Mouse (Mus musculus): ENCODE measurements around the gene Efcab6. TPM values are rescaled to one million over a fixed set of nuclear protein-coding genes. Genes with fewer than 3 reads are reported as not detected.
"Not testable (repeated sequence)": the region's sequence is repeated elsewhere in the genome, so short reads cannot be mapped to it uniquely, and the experiment has no call there.

Efcab6 gene
- 1.6 and 2.2 TPM in 2 replicates for polyA plus RNA-seq (2012; rRNA removed)

DNA sequence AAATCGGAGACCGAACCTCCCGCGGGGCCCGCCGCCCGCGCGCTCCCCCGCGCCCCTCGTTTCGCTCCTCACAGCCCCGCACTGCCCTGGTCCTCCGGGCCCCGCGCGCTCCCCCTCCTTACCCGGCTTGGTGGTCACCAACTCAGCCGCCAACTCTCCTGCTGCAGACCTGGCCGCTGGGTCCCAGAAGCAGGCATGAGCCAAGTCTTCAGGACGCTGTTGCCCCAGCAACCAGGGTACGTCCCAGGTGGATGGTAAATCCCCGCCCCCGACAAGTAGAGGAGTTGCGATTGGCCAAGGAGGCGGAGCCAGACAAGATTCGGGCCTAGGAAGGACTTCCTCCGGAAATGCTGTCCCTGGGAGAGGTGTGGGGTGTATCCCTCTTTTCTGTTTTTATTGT is at the start of gene Efcab6:
Gene Efcab6, minus strand, starts transcription at position 240 of the 400 bp plus-strand sequence.
- H3K4me1 ChIP-seq (ENCODE audit: control insufficient read depth, insufficient read depth, low read length): no peaks in the 10 kb centered on the region
- no peak for TF ChIP-seq CTCF (IDR thresholded peaks at IDR 0.05; ENCODE audit: insufficient read depth, low read length)
- no peak for TF ChIP-seq POLR2A (IDR thresholded peaks at IDR 0.05; ENCODE audit: borderline replicate concordance, extremely low read depth, low read depth, low read length)
- no peak within 1 kb of the TSS for H3K4me3 ChIP-seq (replicated peaks; ENCODE audit: extremely low read depth, low read depth, low read length)
- WGBS: 5% methylated on average over 29 of the region's 29 CpGs
- no peak for DNase-seq

DNA sequence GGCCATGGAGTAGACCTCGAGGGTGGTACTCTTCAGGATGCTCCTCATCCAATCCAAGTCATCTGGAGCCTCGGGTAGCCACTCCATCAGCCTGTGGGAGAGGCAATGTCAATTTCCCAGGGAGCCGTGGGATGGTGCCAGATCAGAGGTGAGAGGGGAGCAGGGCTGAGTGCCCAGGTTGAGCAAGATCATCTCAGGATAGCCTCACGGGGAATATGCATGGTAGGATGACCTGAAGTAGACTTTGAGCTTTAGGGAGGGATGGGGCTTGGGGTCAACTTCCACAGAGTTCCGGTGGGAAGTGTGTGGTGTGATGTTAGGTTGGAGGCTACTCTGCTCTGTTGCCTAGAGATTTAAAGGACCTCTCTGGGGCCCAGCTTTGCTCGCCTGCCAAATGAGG is 48.7 kb upstream of the Efcab6 start:
- 59% methylated on average over 6 of the region's 6 CpGs for WGBS
- DNase-seq: no peak
- Histone ChIP-seq H3K4me1 (ENCODE audit: control insufficient read depth, insufficient read depth, low read length) (no peaks in the 10 kb centered on the region), H3K4me3 (replicated peaks; ENCODE audit: extremely low read depth, low read depth, low read length) (no peak overlapping the region)
- no peak for TF ChIP-seq POLR2A (IDR thresholded peaks at IDR 0.05; ENCODE audit: borderline replicate concordance, extremely low read depth, low read depth, low read length)
- TF ChIP-seq CTCF (IDR thresholded peaks at IDR 0.05; ENCODE audit: insufficient read depth, low read length): no peak

DNA sequence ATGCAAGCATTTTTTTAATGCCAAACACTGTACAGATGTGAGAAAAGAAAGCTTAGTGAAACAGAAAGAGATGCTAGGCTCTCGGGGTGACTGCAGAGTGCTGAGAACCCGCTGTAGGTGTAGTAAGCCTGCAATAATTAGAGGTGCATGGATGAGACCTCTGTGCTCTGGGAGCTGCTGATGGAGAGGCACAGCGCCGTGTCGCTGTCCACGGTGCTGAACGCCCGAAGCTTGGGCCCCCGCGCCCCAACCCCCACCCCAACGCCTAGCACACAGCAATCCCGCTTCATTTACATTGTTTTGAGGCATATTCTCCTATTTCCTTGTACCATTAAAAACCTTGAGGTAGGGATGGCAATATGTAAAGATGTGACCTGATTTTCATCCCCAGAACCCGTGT is 43.7 kb upstream of the Efcab6 start:
- Histone ChIP-seq H3K4me1 (ENCODE audit: control insufficient read depth, insufficient read depth, low read length) (no peaks in the 10 kb centered on the region), H3K4me3 (replicated peaks; ENCODE audit: extremely low read depth, low read depth, low read length) (no peak overlapping the region)
- TF ChIP-seq CTCF (IDR thresholded peaks at IDR 0.05; ENCODE audit: insufficient read depth, low read length) (no peak), POLR2A (IDR thresholded peaks at IDR 0.05; ENCODE audit: borderline replicate concordance, extremely low read depth, low read depth, low read length) (no peak)
- WGBS: 6% methylated on average over 13 of the region's 13 CpGs
- DNase-seq: no peak

DNA sequence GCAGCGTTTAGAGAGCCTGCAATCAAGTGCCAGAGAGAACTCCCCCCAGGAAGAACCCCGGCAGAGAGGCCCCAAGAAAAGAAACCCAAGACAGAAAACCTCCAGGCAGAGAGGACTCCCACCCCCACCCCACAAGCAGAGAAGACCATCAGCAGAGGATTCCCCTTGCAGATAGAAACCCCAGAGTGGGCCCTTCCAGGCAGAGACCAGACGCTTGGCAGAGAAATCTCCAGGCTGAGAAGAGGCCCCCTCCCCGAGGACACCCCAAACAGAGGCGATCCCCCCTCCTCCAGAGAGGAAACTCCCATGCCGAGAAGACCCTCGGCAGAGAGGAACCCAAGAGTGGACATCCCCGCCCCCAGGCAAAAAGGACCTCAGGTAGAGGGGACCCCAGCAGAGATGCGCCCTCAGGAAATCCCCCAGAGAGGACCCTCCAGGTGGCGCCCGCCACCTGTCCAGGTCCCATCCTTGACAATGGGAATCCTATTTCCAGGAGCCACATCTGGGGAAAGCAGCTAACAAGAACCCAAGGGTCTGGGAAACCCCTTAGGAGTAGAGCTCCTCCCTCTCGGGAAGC is 40.8 kb upstream of the Efcab6 start:
- TF ChIP-seq POLR2A (IDR thresholded peaks at IDR 0.05; ENCODE audit: borderline replicate concordance, extremely low read depth, low read depth, low read length) (no peak), CTCF (IDR thresholded peaks at IDR 0.05; ENCODE audit: insufficient read depth, low read length) (no peak)
- Histone ChIP-seq H3K4me1 (ENCODE audit: control insufficient read depth, insufficient read depth, low read length) (no peaks in the 10 kb centered on the region), H3K4me3 (replicated peaks; ENCODE audit: extremely low read depth, low read depth, low read length) (no peak overlapping the region)
- no peak for DNase-seq
- WGBS: 11% methylated on average over 12 of the region's 12 CpGs

DNA sequence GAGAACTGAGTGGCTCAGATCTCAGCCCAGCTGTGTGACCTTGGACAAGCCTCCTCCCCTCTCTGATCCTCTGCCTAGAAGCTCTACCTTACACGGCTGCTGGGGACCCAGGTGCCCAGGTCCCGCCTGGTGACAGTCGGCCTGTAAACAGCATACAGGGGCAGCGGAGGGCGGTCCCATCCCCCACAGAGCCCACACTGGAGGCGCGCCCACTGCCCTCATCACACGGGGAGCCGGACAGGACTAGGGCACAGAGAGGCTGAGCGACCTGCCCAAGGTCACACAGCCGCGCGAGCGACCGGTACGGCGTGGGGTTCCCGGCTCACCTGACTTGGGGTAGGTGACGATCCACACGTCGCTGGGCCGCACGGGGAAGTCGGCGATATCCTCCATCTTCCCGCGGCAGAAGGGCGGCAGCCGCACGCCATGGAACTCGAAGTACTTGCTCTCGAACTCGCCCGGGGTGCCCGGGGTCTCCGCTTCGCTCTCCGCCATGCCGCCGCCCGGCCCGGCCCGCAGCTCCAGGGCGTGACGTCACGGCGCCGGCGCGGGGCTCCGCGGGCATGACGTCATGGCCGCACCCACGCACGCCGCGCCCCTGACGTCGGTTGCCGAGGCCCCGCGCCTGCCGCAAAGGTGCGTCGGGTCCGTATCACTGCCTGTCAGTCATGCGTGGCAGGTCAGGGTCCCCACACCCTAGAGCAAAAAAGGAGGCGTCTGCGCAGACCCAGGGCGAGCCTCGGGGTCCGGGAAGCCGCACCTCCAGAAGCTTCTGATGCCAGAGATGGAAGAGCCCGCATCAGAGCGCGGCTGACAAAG is 40.1 kb upstream of the Efcab6 start, which contains the start of gene Sult4a1:
Gene Sult4a1, minus strand, starts transcription at position 650 of the 819 bp plus-strand sequence.
- TF ChIP-seq CTCF (IDR thresholded peaks at IDR 0.05; ENCODE audit: insufficient read depth, low read length) (no peak), POLR2A (IDR thresholded peaks at IDR 0.05; ENCODE audit: borderline replicate concordance, extremely low read depth, low read depth, low read length) (no peak)
- WGBS: 2% methylated on average over 77 of the region's 77 CpGs
- H3K4me1 ChIP-seq (ENCODE audit: control insufficient read depth, insufficient read depth, low read length): no peaks in the 10 kb centered on the region
- H3K4me3 ChIP-seq (replicated peaks; ENCODE audit: extremely low read depth, low read depth, low read length): no peak within 1 kb of the TSS
- no peak for DNase-seq

- 79% methylated on average over 7 of the region's 7 CpGs for WGBS
- TF ChIP-seq POLR2A (IDR thresholded peaks at IDR 0.05; ENCODE audit: borderline replicate concordance, extremely low read depth, low read depth, low read length): no peak
- no peak for TF ChIP-seq CTCF (IDR thresholded peaks at IDR 0.05; ENCODE audit: insufficient read depth, low read length)
- no peak for DNase-seq
- no peaks in the 10 kb centered on the region for H3K4me1 ChIP-seq (ENCODE audit: control insufficient read depth, insufficient read depth, low read length)
- no peak overlapping the region for H3K4me3 ChIP-seq (replicated peaks; ENCODE audit: extremely low read depth, low read depth, low read length)
These were observed 39.4 kb upstream of the Efcab6 start for GRCm38 (mm10) chr15:84104626-84105025.

- H3K4me3 ChIP-seq (replicated peaks; ENCODE audit: extremely low read depth, low read depth, low read length); H3K4me1 ChIP-seq (ENCODE audit: control insufficient read depth, insufficient read depth, low read length); DNase-seq: not testable (repeated sequence)
- 80% methylated on average over 15 of the region's 15 CpGs for WGBS
These were observed 32.4 kb upstream of the Efcab6 start for GRCm38 (mm10) chr15:84097536-84097935.

DNA sequence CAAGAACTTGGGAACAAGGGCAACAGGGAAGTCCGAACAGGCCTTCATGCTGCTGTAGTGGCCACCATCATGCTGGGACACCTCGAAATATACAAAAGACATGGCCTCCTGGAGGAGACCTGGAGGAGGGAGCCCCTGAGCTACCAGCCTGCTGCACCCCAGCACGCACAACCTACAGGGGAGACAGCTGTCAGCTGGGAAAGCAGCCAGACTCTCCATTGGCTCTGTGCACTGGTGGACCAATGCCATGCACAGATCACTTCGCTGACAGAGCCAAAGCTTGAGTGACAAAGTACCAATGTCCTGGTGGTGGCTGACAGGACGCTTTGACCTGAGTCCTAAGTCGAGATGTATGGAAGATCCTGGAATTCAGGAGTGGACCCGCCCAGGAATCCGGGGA is 30.9 kb upstream of the Efcab6 start:
- no peaks in the 10 kb centered on the region for H3K4me1 ChIP-seq (ENCODE audit: control insufficient read depth, insufficient read depth, low read length)
- WGBS: 70% methylated on average over 8 of the region's 8 CpGs
- H3K4me3 ChIP-seq (replicated peaks; ENCODE audit: extremely low read depth, low read depth, low read length): no peak overlapping the region
- no peak for TF ChIP-seq POLR2A (IDR thresholded peaks at IDR 0.05; ENCODE audit: borderline replicate concordance, extremely low read depth, low read depth, low read length)
- no peak for TF ChIP-seq CTCF (IDR thresholded peaks at IDR 0.05; ENCODE audit: insufficient read depth, low read length)
- DNase-seq: no peak

DNA sequence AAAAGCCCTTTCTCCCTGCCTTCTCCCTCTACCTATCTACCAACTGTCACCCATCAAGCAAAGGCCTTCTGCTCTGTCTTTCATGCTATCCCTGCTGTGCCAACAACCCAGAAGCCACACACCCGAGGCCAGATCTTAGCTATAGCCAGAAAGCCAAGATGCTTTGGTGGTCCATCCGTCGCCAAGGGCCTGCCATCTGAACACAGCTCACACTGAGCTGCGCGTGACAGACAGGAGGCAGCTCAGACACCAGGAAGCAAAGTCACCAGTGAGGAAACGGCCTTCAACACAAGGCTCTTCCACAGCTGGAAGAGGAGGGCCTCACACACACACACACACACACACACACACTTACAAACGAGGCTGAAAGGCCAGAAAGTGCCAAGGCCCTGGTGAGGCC is 29.7 kb upstream of the Efcab6 start:
- no peaks in the 10 kb centered on the region for H3K4me1 ChIP-seq (ENCODE audit: control insufficient read depth, insufficient read depth, low read length)
- H3K4me3 ChIP-seq (replicated peaks; ENCODE audit: extremely low read depth, low read depth, low read length): no peak overlapping the region
- no peak for DNase-seq
- 46% methylated on average over 7 of the region's 7 CpGs for WGBS
- TF ChIP-seq CTCF (IDR thresholded peaks at IDR 0.05; ENCODE audit: insufficient read depth, low read length): no peak
- TF ChIP-seq POLR2A (IDR thresholded peaks at IDR 0.05; ENCODE audit: borderline replicate concordance, extremely low read depth, low read depth, low read length): no peak

DNA sequence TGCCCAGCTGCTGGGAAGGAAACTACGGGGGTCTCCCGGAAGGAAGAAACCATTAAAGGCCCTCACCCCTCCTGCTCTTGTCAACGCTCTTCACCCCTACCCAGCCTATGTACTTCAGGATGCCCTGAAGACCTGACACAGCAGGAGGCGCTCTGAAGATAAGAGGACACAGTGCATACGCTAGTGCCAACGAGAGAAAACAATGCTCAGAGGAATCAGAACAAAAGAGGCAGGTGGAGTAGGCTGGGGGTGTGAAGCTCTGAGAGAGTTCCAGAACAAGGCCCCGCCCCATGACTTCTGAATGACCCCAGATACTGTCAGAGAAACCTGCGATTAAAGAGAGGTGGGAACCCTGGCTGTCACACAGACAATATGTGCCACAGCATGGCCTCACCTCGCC is 21.6 kb upstream of the Efcab6 start:
- Histone ChIP-seq H3K4me3 (replicated peaks; ENCODE audit: extremely low read depth, low read depth, low read length) (no peak overlapping the region), H3K4me1 (ENCODE audit: control insufficient read depth, insufficient read depth, low read length) (no peaks in the 10 kb centered on the region)
- TF ChIP-seq POLR2A (IDR thresholded peaks at IDR 0.05; ENCODE audit: borderline replicate concordance, extremely low read depth, low read depth, low read length): no peak
- TF ChIP-seq CTCF (IDR thresholded peaks at IDR 0.05; ENCODE audit: insufficient read depth, low read length): no peak
- no peak for DNase-seq
- WGBS: 24% methylated on average over 9 of the region's 9 CpGs
